Mouse (Mus musculus): ENCODE data around the gene Pdzd2.

DNA sequence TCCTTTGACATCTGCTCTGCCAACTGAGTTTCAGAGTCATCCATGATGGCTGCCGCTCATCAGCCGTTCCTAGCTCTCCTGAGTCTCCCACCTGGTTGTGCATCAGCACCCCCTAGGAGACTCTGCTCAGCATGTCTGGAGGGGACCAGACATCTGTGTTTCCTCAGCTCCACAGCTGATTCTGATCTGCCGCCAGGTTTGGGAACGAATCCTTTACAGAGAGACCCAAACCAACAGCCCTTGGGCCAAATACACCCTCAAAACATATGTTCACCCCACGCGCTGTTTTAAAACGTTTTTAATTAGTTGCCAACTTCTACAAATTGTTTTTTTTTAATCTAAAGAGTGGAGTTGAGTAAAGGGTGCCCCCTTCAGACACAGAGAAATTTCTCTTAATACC is 31.2 kb upstream of the Pdzd2 start:
- no peak for TF ChIP-seq CTCF (IDR thresholded peaks at IDR 0.05; ENCODE audit: control insufficient read depth, insufficient read depth, insufficient replicate concordance, low read depth, low read length)
- no peak for TF ChIP-seq POLR2A (IDR thresholded peaks at IDR 0.05; ENCODE audit: control insufficient read depth, low read depth, low read length)

Data from testis, adult 2 months (tissue).